Mouse (Mus musculus): ENCODE measurements around the gene Vmn1r50. TPM values are rescaled to one million over a fixed set of nuclear protein-coding genes. Genes with fewer than 3 reads are reported as not detected.
"Not testable (repeated sequence)": the region's sequence is repeated elsewhere in the genome, so short reads cannot be mapped to it uniquely, and the experiment has no call there.

Gene Vmn1r50
- total and polyA plus RNA-seq, 3 experiments, result not detected

GRCm38 (mm10) chr6:90100566-90100965 lies 664 bp upstream of the Vmn1r50 start:
- Histone ChIP-seq H3K36me3 (ENCODE audit: control insufficient read depth in 1 of 2, insufficient read depth in 2 of 2, low read length in 2 of 2) (no peaks in the 10 kb centered on the region), H3K27ac (ENCODE audit: control insufficient read depth, low read depth, low read length) (no peak overlapping the region), H3K9me3 (replicated peaks; ENCODE audit: insufficient read depth, low read length) (no peaks in the 10 kb centered on the region), H3K27me3 (ENCODE audit: control insufficient read depth in 1 of 2, insufficient read depth in 2 of 2, low read length in 2 of 2) (no peaks in the 10 kb centered on the region), H3K79me2 (ENCODE audit: control insufficient read depth, insufficient read depth, low read length, poor library complexity) (no peaks in the 10 kb centered on the region), H3K9ac (ENCODE audit: control insufficient read depth, low read depth, low read length, poor library complexity, severe bottlenecking) (no peak overlapping the region), H3K4me3 (ENCODE audit: control insufficient read depth in 1 of 2, insufficient read depth in 1 of 2, low read depth in 2 of 2, low read length in 2 of 2) (no peak overlapping the region), H3K4me1 (ENCODE audit: control insufficient read depth in 1 of 2, insufficient read depth in 2 of 2, low read length in 2 of 2) (no peaks in the 10 kb centered on the region)
- TF ChIP-seq ELF1 (IDR thresholded peaks at IDR 0.05; ENCODE audit: low read depth, low read length), result no peak
- no peak for TF ChIP-seq ZNF384 (IDR thresholded peaks at IDR 0.05; ENCODE audit: low read depth, low read length)
- no peak for TF ChIP-seq GABPA (IDR thresholded peaks at IDR 0.05; ENCODE audit: low read depth, low read length)
- no peak for TF ChIP-seq ZKSCAN1 (IDR thresholded peaks at IDR 0.05; ENCODE audit: low read depth, low read length)
- TF ChIP-seq MAX (IDR thresholded peaks at IDR 0.05; ENCODE audit: low read length), result no peak
- TF ChIP-seq TAL1 (IDR thresholded peaks at IDR 0.05; ENCODE audit: low read length), result no peak
- DNase-seq (ENCODE audit: low read depth, low spot score), result no peak

GRCm38 (mm10) chr6:90122296-90122695 lies 21.1 kb downstream of the Vmn1r50 start, which contains the start of gene Vmn1r51:
Gene Vmn1r51, plus strand, starts transcription at chr6:90122596.
- H3K79me2 ChIP-seq (ENCODE audit: control insufficient read depth, insufficient read depth, low read length, poor library complexity); H3K9me3 ChIP-seq (replicated peaks; ENCODE audit: insufficient read depth, low read length); H3K4me3 ChIP-seq (ENCODE audit: control insufficient read depth in 1 of 2, insufficient read depth in 1 of 2, low read depth in 2 of 2, low read length in 2 of 2); DNase-seq (ENCODE audit: low read depth, low spot score); H3K4me1 ChIP-seq (ENCODE audit: control insufficient read depth in 1 of 2, insufficient read depth in 2 of 2, low read length in 2 of 2); H3K9ac ChIP-seq (ENCODE audit: control insufficient read depth, low read depth, low read length, poor library complexity, severe bottlenecking); H3K27ac ChIP-seq (ENCODE audit: control insufficient read depth, low read depth, low read length); H3K36me3 ChIP-seq (ENCODE audit: control insufficient read depth in 1 of 2, insufficient read depth in 2 of 2, low read length in 2 of 2); H3K27me3 ChIP-seq (ENCODE audit: control insufficient read depth in 1 of 2, insufficient read depth in 2 of 2, low read length in 2 of 2): not testable (repeated sequence)

Other genes starting within 250 kb of the Vmn1r50 start
- not detected in 2 replicates for gene Vmn1r42, start 225.0 kb upstream of the Vmn1r50 start, total RNA-seq (2012; rRNA removed)
- not detected for gene Vmn1r42, start 225.0 kb upstream of the Vmn1r50 start, polyA plus RNA-seq (2012; ENCODE audit: insufficient read depth in 1 of 2, insufficient read length in 2 of 2, low read depth in 1 of 2, low replicate concordance in 2 of 2, missing spikeins in 1 of 2)
- not detected in 2 replicates for gene Vmn1r43, start 225.0 kb upstream of the Vmn1r50 start, total RNA-seq (2012; rRNA removed)
- under 1 TPM in 1 of 2 experiments, not detected in 1; 0.11 TPM for gene Vmn1r43, start 225.0 kb upstream of the Vmn1r50 start, polyA plus RNA-seq (2012; ENCODE audit: insufficient read depth in 1 of 2, insufficient read length in 2 of 2, low read depth in 1 of 2, low replicate concordance in 2 of 2, missing spikeins in 1 of 2)
- gene Vmn1r44, start 217.8 kb upstream of the Vmn1r50 start, total RNA-seq (2012; rRNA removed), result not detected in 2 replicates
- not detected for gene Vmn1r44, start 217.8 kb upstream of the Vmn1r50 start, polyA plus RNA-seq (2012; ENCODE audit: insufficient read depth in 1 of 2, insufficient read length in 2 of 2, low read depth in 1 of 2, low replicate concordance in 2 of 2, missing spikeins in 1 of 2)
- not detected in 2 replicates for gene Vmn1r45, start 160.8 kb upstream of the Vmn1r50 start, total RNA-seq (2012; rRNA removed)
- gene Vmn1r45, start 160.8 kb upstream of the Vmn1r50 start, polyA plus RNA-seq (2012; ENCODE audit: insufficient read depth in 1 of 2, insufficient read length in 2 of 2, low read depth in 1 of 2, low replicate concordance in 2 of 2, missing spikeins in 1 of 2), result not detected
- not detected in 2 replicates for gene Vmn1r46, start 132.1 kb upstream of the Vmn1r50 start, total RNA-seq (2012; rRNA removed)
- gene Vmn1r46, start 132.1 kb upstream of the Vmn1r50 start, polyA plus RNA-seq (2012; ENCODE audit: insufficient read depth in 1 of 2, insufficient read length in 2 of 2, low read depth in 1 of 2, low replicate concordance in 2 of 2, missing spikeins in 1 of 2), result not detected
- gene Vmn1r47, start 85.3 kb upstream of the Vmn1r50 start, total RNA-seq (2012; rRNA removed), result not detected in 2 replicates
- not detected for gene Vmn1r47, start 85.3 kb upstream of the Vmn1r50 start, polyA plus RNA-seq (2012; ENCODE audit: insufficient read depth in 1 of 2, insufficient read length in 2 of 2, low read depth in 1 of 2, low replicate concordance in 2 of 2, missing spikeins in 1 of 2)
- not detected in 2 replicates for gene Vmn1r48, start 64.6 kb upstream of the Vmn1r50 start, total RNA-seq (2012; rRNA removed)
- gene Vmn1r48, start 64.6 kb upstream of the Vmn1r50 start, polyA plus RNA-seq (2012; ENCODE audit: insufficient read depth in 1 of 2, insufficient read length in 2 of 2, low read depth in 1 of 2, low replicate concordance in 2 of 2, missing spikeins in 1 of 2), result not detected
- not detected in 2 replicates for gene Vmn1r49, start 22.9 kb upstream of the Vmn1r50 start, total RNA-seq (2012; rRNA removed)
- not detected for gene Vmn1r49, start 22.9 kb upstream of the Vmn1r50 start, polyA plus RNA-seq (2012; ENCODE audit: insufficient read depth in 1 of 2, insufficient read length in 2 of 2, low read depth in 1 of 2, low replicate concordance in 2 of 2, missing spikeins in 1 of 2)
- gene Vmn1r51, start 21.2 kb downstream of the Vmn1r50 start, total RNA-seq (2012; rRNA removed), result not detected in 2 replicates
- not detected for gene Vmn1r51, start 21.2 kb downstream of the Vmn1r50 start, polyA plus RNA-seq (2012; ENCODE audit: insufficient read depth in 1 of 2, insufficient read length in 2 of 2, low read depth in 1 of 2, low replicate concordance in 2 of 2, missing spikeins in 1 of 2)
- gene Vmn1r52, start 73.4 kb downstream of the Vmn1r50 start, total RNA-seq (2012; rRNA removed), result not detected in 2 replicates
- not detected for gene Vmn1r52, start 73.4 kb downstream of the Vmn1r50 start, polyA plus RNA-seq (2012; ENCODE audit: insufficient read depth in 1 of 2, insufficient read length in 2 of 2, low read depth in 1 of 2, low replicate concordance in 2 of 2, missing spikeins in 1 of 2)
- not detected in 2 replicates for gene V1ra8, start 101.4 kb downstream of the Vmn1r50 start, total RNA-seq (2012; rRNA removed)
- not detected for gene V1ra8, start 101.4 kb downstream of the Vmn1r50 start, polyA plus RNA-seq (2012; ENCODE audit: insufficient read depth in 1 of 2, insufficient read length in 2 of 2, low read depth in 1 of 2, low replicate concordance in 2 of 2, missing spikeins in 1 of 2)
- gene Vmn1r53, start 123.0 kb downstream of the Vmn1r50 start, total RNA-seq (2012; rRNA removed), result not detected in 2 replicates
- gene Vmn1r53, start 123.0 kb downstream of the Vmn1r50 start, polyA plus RNA-seq (2012; ENCODE audit: insufficient read depth in 1 of 2, insufficient read length in 2 of 2, low read depth in 1 of 2, low replicate concordance in 2 of 2, missing spikeins in 1 of 2), result not detected
- gene Vmn1r54, start 144.9 kb downstream of the Vmn1r50 start, total RNA-seq (2012; rRNA removed), result not detected in 2 replicates
- gene Vmn1r54, start 144.9 kb downstream of the Vmn1r50 start, polyA plus RNA-seq (2012; ENCODE audit: insufficient read depth in 1 of 2, insufficient read length in 2 of 2, low read depth in 1 of 2, low replicate concordance in 2 of 2, missing spikeins in 1 of 2), result not detected
- gene BC048671, start 199.8 kb downstream of the Vmn1r50 start, total RNA-seq (2012; rRNA removed), result not detected in 2 replicates
- not detected for gene BC048671, start 199.8 kb downstream of the Vmn1r50 start, polyA plus RNA-seq (2012; ENCODE audit: insufficient read depth in 1 of 2, insufficient read length in 2 of 2, low read depth in 1 of 2, low replicate concordance in 2 of 2, missing spikeins in 1 of 2)
- not detected in 2 replicates for gene Chst13, start 223.8 kb downstream of the Vmn1r50 start, total RNA-seq (2012; rRNA removed)
- not detected for gene Chst13, start 223.8 kb downstream of the Vmn1r50 start, polyA plus RNA-seq (2012; ENCODE audit: insufficient read depth in 1 of 2, insufficient read length in 2 of 2, low read depth in 1 of 2, low replicate concordance in 2 of 2, missing spikeins in 1 of 2)
- not detected in 2 replicates for gene Uroc1, start 231.9 kb downstream of the Vmn1r50 start, total RNA-seq (2012; rRNA removed)
- not detected for gene Uroc1, start 231.9 kb downstream of the Vmn1r50 start, polyA plus RNA-seq (2012; ENCODE audit: insufficient read depth in 1 of 2, insufficient read length in 2 of 2, low read depth in 1 of 2, low replicate concordance in 2 of 2, missing spikeins in 1 of 2)

All from MEL (cell line).